Mouse (Mus musculus) neural tube, embryonic 10.5 days (tissue): Measurements from ENCODE around the gene Dgke.
"Not testable (repeated sequence)": the region's sequence is repeated elsewhere in the genome, so short reads cannot be mapped to it uniquely, and the experiment has no call there.

ENCODE experiments used
- DNase-seq: peaks from one replicate; pipeline ENCODE4 v3.0.0-alpha.2; 2017; ENCODE audit warnings: low spot score; ENCODE audit errors: extremely low spot score

Dgke gene

GRCm38 (mm10) chr11:89074783-89075413 lies 8.2 kb upstream of the Dgke start:
- DNase-seq: no peak

GRCm38 (mm10) chr11:89073541-89073940 lies 6.9 kb upstream of the Dgke start, which contains the start of gene Gm525:
Gene Gm525 (plus strand): TSS chr11:89073841.
- DNase-seq: no peak

- DNase-seq: no peak
Measured at GRCm38 (mm10) chr11:89071522-89071921, 4.9 kb upstream of the Dgke start.

- DNase-seq: peak; percentile 56
Measured at GRCm38 (mm10) chr11:89069303-89069702, 2.7 kb upstream of the Dgke start.

GRCm38 (mm10) chr11:89068649-89069048 lies 2.0 kb upstream of the Dgke start:
- DNase-seq: no peak

- DNase-seq: no peak
Measured at GRCm38 (mm10) chr11:89067871-89068490, 1.3 kb upstream of the Dgke start.

- DNase-seq: no peak
Measured at GRCm38 (mm10) chr11:89067301-89067822, 712 bp upstream of the Dgke start.

GRCm38 (mm10) chr11:89066126-89066525 lies 524 bp downstream of the Dgke start:
- no peak for DNase-seq

- DNase-seq: peak; percentile 29
Measured at GRCm38 (mm10) chr11:89065297-89065696, 1.4 kb downstream of the Dgke start.

- DNase-seq: no peak
Measured at GRCm38 (mm10) chr11:89064312-89064711, 2.3 kb downstream of the Dgke start.

- no peak for DNase-seq
Measured at GRCm38 (mm10) chr11:89061362-89061761, 5.3 kb downstream of the Dgke start.

GRCm38 (mm10) chr11:89060423-89061089 lies 6.1 kb downstream of the Dgke start:
- DNase-seq: peak; percentile 92

- DNase-seq: no peak
Measured at GRCm38 (mm10) chr11:89059919-89060422, 6.7 kb downstream of the Dgke start.

- DNase-seq: no peak
Measured at GRCm38 (mm10) chr11:89058515-89059270, 8.0 kb downstream of the Dgke start.

GRCm38 (mm10) chr11:89055931-89056690 lies 10.5 kb downstream of the Dgke start:
- DNase-seq: no peak

GRCm38 (mm10) chr11:89051767-89052166 lies 14.9 kb downstream of the Dgke start:
- DNase-seq: no peak

- no peak for DNase-seq
Measured at GRCm38 (mm10) chr11:89046021-89046420, 20.6 kb downstream of the Dgke start.

GRCm38 (mm10) chr11:89045501-89045900 lies 21.1 kb downstream of the Dgke start:
- DNase-seq: not testable (repeated sequence)

- DNase-seq: no peak
Measured at GRCm38 (mm10) chr11:89043046-89043445, 23.6 kb downstream of the Dgke start.

- not testable (repeated sequence) for DNase-seq
Measured at GRCm38 (mm10) chr11:89041073-89041472, 25.6 kb downstream of the Dgke start.

GRCm38 (mm10) chr11:89039325-89039724 lies 27.3 kb downstream of the Dgke start:
- DNase-seq: peak; percentile 39
